Mouse (Mus musculus): Measurements from ENCODE around the gene Flt3l.

The Flt3l gene

DNA sequence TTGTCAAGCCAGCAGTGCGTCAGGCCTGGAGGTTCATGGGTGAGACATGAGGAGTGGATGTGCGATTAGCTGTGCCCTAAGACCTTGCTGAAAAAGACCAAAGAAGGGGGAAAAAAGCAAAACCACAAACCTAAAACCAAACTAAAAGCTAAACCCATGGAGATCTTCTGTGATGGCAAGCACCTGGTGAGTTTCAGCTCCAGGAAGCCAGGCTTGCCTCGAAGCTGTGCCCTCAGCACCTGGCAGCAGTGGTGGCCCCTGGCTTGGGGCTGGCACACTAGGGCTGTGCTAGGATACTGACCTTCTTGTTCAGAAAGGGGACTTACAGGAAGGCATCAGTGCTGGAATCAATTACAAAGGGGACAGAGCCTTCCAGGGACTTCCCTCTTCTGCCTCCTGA lies 5.1 kb upstream of the Flt3l start:
- no peak for DNase-seq

- DNase-seq = peak; percentile 75 to 79
Measured at GRCm38 (mm10) chr7:45139904-45140723, 3.9 kb upstream of the Flt3l start.

DNA sequence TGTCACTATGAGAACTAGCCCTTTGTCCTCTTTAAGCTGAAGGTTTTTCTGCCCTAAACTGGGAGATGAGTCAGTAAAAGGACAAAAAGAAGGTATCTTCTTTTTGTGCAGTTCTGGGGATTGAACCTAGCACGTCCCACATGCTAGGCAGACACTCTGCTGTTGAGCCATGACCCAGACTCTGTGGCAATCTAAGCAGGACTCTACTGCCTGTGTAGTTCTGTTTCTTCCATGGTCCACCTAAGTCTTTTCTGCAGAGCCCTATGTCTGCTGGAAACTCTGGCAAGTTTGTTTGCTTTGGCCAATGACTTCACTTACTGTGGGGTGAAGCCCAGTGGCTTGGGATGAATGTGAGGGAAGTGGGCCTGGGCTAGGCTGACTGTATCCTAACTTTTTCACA lies 2.2 kb upstream of the Flt3l start:
- DNase-seq = no peak

DNA sequence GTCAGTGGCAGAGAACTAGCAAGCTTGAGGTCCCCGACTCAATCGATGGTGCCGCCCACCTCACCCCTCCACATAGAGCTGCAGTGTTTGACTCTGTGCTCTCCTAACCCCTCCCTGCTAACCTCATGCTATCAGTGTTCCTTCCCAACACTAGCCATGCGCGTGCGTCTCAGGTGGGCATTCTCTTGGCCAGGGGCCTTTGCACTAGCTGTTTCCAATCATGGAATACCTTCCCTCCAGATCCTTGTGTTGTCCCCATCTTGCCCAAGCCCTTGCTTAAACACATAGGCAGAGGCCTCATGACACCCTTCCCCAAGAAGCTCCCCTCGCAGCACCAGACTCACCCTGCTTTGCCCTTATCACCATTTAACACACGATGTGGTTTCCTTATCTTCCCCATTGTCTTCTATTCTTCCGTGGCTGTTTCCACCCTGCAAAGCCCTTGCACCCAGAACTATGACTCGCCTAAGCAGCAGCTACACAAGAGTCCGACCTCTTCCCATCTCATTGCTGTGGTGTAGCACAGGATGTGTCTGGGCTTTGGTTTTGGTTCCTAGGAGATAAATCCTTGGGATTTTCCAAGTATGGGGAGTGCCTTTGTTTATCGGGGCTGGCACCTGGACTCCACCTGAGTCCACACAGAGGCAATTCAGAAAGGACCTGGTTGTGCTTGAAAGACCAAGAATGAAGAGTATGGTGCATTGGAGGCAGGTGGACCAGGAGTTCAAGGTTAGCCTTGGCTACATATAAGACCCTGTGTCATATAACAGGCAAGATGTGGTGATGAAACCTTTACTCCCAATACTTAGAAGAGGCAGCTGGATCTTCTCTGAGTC lies 1.2 kb upstream of the Flt3l start:
- no peak for DNase-seq

DNA sequence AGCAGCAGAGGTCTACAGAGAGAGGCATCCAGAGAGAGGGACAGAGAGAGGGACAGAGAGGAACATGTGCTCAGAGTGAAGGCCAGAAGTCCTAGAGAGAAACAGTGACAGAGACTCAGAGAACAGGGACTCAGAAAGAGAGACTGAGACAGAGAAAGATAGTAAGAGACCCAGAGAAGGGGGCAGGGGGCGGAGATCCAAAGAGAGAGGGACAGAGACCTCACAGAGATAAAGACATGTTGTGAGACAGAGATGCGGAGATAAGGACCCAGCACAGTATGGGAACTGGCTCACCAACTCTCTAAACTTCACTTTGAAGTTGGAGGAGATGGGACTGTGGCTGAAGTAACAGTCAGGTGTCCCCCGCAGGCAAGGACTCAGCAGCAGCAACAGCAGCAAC lies 862 bp downstream of the Flt3l start:
- peak in 1 of 2 experiments; percentile 8 for DNase-seq

GRCm38 (mm10) chr7:45134544-45135026 lies 1.6 kb downstream of the Flt3l start:
- peak in 1 of 2 experiments; percentile 21 for DNase-seq

DNA sequence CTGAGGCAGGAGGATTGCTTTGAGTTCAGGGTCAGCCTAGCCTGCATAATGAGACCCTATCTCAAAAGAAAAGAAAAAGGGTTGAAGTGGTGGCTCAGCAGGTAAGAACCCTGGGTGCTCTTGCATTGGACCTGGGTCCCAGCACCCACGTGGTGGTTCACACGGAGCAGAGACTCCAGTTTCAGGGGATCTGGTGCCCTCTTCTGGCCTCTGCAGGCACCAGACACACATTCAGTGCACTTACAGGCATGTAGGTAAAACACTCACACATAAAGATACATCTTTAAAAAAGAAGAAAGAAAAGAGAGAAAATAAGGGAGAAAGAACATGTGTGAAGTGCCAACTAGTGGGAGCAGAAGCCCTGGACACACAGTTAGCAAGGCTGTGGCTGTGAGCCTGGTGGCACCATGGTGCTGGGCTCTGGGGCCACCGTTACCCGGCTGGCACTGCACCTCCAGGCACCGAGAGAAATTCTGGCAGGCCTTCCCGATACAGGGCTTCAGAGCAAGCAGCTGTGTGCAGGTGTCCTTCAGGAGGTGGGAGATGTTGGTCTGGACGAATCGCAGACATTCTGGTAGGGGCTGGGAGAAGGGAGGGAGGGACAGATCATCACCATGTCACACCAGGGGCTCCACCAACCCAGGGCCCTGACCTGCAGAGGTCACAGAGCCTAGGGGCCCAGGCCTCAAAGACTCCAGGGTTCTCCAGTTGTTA lies 2.6 kb downstream of the Flt3l start:
- peak in 1 of 2 experiments; percentile 24 for DNase-seq

- DNase-seq = peak in 1 of 2 experiments; percentile 7
Measured at GRCm38 (mm10) chr7:45131850-45132249, 4.4 kb downstream of the Flt3l start.

GRCm38 (mm10) chr7:45129776-45130512 lies 6.3 kb downstream of the Flt3l start:
- DNase-seq = peak in 1 of 2 experiments; percentile 23

DNA sequence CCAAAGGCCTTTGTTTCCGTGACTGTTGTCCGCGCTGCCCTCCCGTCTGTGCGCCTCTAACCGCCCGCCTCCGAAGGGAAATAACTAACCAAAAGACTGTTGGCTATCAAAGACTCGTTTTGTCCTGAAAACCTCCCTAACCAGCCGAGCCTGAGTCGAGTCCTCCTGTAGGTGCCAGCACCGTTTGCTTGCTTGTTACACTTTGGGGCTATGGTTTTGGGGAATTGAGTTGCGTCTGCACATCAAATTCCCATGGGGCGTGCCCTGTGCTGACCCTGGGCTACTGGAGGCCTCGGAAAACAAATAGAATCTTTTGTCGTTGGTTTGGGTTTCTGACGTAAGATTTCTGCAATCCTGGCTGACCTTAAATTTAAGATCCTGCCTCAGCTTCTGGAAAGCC lies 6.9 kb downstream of the Flt3l start:
- peak; percentile 70 for DNase-seq

DNA sequence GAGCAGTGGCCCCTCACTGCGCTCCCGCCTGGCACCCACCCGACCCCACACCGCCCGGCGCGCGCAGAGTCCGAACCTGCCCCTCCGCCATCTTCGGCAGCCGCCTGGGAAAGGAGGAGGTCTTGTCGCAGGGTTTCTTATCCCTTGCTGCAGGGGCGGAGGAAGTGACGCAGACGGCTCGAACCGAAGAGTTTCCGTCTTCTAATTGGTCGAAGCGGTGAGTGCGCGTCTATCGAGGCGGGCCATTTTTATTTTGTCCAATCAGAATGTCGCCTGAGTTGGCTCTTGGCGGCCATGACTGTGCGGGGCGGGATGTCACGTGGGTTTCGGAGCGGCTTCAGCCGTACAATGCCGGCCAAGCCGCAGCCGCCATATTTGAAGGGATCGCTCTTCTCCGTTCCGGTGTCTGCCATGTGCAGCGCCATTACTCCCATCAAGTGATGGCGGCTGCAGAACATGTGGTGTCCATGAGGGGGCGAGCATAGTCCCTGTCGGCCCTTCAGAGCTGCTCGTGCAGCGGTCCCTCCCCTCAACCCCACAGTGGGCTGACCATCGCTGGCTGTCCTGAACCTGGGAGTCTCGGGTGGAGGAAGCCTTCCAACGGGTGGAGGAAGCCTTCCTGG lies 7.5 kb downstream of the Flt3l start, which contains the start of gene Rpl13a:
TSS of gene Rpl13a (minus strand) at position 138 of the 623 bp plus-strand sequence.
- peak; percentile 98 to 99 for DNase-seq

- no peak for DNase-seq
Measured at GRCm38 (mm10) chr7:45127700-45128224, 8.5 kb downstream of the Flt3l start.

DNA sequence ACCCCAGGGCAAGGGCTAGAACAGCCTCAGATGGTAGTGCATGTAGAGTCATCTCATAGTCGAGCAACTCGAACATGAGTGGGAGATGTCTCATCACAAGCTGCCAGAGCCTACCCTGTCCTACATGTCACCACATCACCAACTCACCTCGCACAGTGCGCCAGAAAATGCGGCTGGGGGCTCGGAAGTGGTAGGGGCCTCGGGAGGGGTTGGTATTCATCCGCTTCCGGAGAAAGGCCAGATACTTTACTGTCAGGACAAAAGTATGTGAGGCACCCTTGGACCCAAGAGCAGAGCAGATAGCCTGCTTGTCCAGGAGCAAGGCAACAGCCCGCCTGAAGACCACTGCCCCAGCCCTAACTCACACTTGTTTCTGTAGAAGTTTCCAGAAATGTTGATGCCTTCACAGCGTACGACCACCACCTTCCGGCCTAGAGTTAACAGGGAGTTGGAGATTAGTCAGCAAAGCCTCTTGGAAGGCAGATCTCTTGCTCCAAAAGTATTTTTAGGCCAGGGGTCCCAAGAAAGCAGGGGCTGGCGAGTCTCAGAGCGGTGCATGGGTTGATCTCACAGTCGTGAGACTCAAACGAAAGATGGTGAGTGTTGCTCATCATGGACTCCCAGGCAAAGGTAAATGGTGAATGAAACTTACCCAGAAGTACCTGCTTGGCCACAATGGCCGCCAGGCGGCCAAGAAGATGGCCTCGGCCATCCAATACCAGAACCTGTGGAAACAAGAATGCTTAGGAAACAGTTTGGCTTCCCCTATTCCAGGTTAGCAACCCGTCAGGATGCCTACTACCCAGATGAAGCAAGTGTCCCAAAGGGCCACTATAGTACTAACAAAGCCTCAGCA lies 9.2 kb downstream of the Flt3l start:
- peak in 1 of 2 experiments; percentile 20 for DNase-seq

DNA sequence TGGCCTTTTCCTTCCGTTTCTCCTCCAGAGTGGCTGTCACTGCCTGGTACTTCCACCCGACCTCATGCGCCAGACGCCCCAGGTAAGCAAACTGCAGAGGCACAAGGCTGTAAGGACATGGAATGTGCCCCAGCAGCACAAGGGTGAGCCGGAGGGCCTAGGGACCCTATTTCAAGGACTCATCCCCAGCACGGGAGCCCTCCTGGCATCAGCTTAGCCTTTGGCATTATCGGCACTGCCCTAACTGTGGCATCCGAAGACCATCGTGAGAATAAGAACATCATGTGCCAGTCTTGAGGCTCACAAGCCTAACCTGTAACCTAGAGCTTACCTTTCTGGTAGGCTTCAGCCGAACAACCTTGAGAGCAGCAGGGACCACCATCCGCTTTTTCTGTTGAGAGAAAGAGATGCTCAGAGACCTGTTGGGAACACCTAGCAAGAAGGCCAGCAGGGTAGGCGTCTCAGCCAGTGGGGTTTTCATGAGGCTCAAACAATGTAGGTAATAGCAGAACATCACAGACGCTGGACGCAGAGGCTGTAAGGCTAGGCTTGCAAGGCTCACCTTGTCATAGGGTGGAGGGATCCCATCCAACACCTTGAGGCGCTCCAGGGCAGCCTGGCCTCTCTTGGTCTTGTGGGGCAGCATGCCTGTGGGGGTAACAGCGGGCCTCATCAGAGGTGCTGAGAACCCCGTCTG lies 9.9 kb downstream of the Flt3l start:
- peak in 1 of 2 experiments; percentile 13 for DNase-seq

DNA sequence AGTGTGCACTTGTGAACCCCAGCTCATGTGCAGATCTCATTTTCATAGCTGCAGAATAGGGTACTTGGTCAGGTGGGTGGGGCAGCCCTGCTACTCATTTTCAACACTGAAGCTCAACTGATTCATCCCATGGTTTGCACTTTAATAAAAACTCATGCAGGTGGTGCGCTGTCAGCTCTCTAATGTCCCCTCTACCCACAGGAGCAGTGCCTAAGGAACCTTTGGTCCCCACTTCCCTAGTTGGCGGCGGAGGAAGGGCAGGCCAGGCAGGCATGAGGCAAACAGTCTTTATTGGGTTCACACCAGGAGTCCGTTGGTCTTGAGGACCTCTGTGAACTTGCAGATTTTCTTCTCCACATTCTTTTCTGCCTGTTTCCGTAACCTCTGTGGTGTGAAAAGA lies 10.6 kb downstream of the Flt3l start:
- DNase-seq = peak in 1 of 2 experiments; percentile 11

DNA sequence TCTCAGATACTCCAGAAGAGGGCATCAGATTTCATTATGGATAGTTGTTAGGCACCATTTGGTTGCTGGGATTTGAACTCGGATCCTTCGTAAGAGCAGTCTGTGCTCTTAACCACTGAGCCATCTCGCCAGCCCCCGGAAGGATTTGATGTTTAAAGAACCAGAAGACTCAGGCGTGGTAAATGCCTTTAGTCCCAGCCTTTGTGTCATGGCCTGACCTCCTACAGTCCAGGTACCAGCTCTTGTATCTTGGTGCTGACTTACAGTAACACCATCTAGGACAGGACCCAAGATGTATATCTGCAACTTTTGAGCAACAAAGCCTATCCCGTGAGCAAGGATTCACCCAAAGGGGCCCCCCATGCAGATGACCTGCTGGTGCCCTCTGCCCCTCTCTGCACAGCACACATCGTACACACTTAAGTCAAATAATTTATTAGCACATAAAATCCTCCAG lies 11.1 kb downstream of the Flt3l start:
- DNase-seq = peak in 1 of 2 experiments; percentile 38

DNA sequence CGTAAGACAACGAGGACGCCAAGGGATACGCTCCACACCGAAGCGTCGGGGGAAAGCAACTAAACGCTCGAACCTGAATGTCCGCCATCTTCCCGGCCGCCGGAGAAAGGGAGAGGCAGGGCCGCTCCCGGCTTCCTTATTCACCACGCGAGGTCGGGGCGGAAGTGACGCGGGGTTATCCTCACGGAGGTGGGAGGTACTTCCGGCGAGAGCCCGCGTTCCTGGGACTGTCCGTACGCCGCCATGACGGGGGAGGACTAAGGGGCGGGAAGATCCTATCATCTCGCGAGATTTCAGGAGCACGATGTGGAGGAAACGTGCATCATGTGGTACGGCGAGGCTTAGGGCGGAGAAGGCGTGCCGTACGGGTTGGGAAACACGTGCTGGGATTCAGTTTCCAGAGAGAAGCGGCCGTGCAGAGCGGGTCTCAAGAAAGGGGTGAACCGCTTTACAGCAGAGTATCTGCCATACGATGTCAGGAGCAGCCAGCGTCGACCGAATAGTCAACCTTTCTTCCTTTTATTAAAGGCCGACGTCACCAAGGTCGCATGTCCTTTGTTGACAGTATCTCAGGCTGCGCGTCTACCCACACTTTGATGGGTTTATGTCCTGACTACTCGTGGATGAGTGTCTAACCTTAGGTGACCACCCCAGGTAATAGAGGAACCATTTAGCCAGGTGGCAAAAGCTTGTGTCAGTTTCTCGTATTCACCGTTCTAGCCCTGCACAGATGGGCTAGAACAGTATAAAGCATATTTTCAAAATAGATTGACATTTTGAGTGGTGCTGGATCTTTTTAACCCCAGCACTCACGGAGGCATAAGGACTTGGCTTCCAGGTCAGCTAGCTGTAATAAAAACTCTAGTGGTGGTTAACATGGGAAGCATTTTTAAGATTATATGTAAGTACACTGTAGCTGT lies 11.7 kb downstream of the Flt3l start, which contains the start of gene Rps11:
TSS of gene Rps11 (minus strand) at position 216 of the 920 bp plus-strand sequence.
- DNase-seq = peak; percentile 99

- peak; percentile 50 to 56 for DNase-seq
Measured at GRCm38 (mm10) chr7:45123186-45123570, 13.1 kb downstream of the Flt3l start.
